In the genomic region with DNA sequence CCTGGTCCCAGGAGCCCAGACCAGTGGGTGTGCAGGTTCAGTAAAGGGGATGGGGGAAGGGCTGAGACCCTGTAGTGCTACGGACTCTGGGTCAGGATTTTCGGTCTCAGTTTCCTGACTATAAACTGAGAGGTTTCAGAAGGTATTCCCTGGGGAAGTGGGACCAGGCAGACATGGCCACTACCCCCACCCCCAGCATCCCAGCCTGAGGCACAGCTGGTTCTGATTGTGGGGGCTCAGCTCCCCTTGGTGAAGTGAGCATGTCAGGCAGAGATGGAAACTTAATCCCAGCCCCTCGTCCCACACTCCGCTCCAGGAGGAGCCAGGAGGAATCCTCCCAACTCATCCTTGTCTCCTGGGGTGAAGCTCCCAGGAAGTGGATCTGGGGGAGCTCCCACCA, we compare ENCODE assay signal across 19 mouse cellular contexts. TPM values are rescaled to one million over a fixed set of nuclear protein-coding genes. Genes with fewer than 3 reads are reported as not detected.
"Had no signal": no experiment of that assay in that cellular context is flagged by ENCODE, and none has a peak within 500 bp of the region (broad histone marks: within the 10 kb centered on the region; RNA-seq: fewer than 3 reads in every experiment).

No protein-coding gene starts in this region.

- H3K9ac ChIP-seq: liver, embryonic 15.5 days; lung, embryonic 15.5 days; midbrain, embryonic 12.5 days; stomach, embryonic 15.5 days had no signal

- DNase-seq: kidney, postnatal 10 days; kidney, postnatal 4 days; right cerebral cortex, postnatal 14 days; thymus, adult 2 months; thymus, postnatal 25 days had no signal

- H3K27ac ChIP-seq: layer of hippocampus, adult 2 months; left cerebral cortex, adult 2 months; liver, embryonic 15.5 days; lung, embryonic 15.5 days; midbrain, embryonic 12.5 days; stomach, embryonic 15.5 days had no signal

- H3K9me3 ChIP-seq: liver, embryonic 15.5 days; lung, embryonic 15.5 days; midbrain, embryonic 12.5 days; stomach, embryonic 15.5 days had no signal

- H3K4me3 ChIP-seq: layer of hippocampus, adult 2 months; left cerebral cortex, adult 2 months; liver, embryonic 15.5 days; lung, embryonic 15.5 days; midbrain, embryonic 12.5 days; stomach, embryonic 15.5 days had no signal

- H3K4me1 ChIP-seq: liver, embryonic 15.5 days had no signal

- H3K36me3 ChIP-seq: liver, embryonic 15.5 days; lung, embryonic 15.5 days; midbrain, embryonic 12.5 days; stomach, embryonic 15.5 days had no signal

- H3K4me2 ChIP-seq: liver, embryonic 11.5 days; liver, embryonic 15.5 days; lung, embryonic 15.5 days; midbrain, embryonic 12.5 days; stomach, embryonic 15.5 days had no signal

- H3K27me3 ChIP-seq: liver, embryonic 15.5 days; lung, embryonic 15.5 days; stomach, embryonic 15.5 days had no signal

RNA-seq across cellular contexts. Expression of a gene that starts 12.0 kb away (rescaled TPM):
- total RNA-seq: layer of hippocampus, adult 2 months; layer of hippocampus, postnatal 25 days; left cerebral cortex, adult 2 months; left cerebral cortex, postnatal 14 days; megakaryocyte-erythroid progenitor cell, adult 5-6 weeks; midbrain, postnatal 0 days had no signal
- polyA plus RNA-seq: kidney, embryonic 14.5 days; liver, embryonic 11.5 days; liver, embryonic 15.5 days; lung, embryonic 15.5 days; midbrain, postnatal 0 days; neural tube, embryonic 14.5 days; spleen, adult 2 months; stomach, embryonic 15.5 days; thymus, adult 2 months had no signal
